Mouse (Mus musculus): ENCODE data around the gene Ptprg. TPM values are rescaled to one million over a fixed set of nuclear protein-coding genes. Genes with fewer than 3 reads are reported as not detected.

The Ptprg gene
- polyA plus RNA-seq, 1 experiment, result 57.2 TPM

DNA sequence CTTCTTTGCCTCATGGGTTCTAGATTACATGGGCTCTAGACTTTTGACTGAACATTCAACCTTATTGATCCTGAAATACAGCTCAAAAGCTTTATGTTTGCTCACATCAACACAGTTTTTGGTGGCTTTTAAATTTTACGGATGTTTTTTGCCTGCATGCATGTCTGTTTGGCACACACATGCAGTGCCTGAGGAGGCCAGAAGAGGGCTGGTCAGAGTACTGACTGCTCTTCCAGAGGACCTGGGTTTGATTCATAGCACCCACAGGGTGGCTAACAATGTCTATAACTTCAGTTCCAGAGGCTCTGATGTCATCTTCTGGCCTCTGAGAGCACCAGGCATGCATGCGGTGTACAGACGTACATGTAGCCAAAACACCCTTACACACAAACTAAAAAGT, 12.0 kb downstream of the Ptprg start:
- DNase-seq (ENCODE audit: low read depth), result no peak

DNA sequence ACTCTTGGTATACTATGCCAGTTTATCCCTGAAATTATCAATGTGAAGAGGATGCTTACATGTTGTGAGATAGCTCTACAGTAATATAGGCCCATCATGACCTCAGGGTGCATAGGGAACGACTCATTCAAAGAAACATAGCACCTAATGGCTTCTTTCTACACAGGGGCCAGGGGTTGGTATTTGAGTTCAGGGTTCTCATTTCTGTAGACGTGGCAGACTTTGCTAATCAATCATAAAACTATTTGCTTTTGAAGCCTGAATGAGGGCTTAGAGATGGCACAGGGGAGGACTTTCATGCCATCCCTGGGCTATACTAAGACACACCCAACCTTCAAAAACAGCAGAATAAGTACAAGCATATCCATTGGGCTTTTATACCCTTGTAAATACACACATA, 16.4 kb downstream of the Ptprg start:
- DNase-seq (ENCODE audit: low read depth), result no peak

DNA sequence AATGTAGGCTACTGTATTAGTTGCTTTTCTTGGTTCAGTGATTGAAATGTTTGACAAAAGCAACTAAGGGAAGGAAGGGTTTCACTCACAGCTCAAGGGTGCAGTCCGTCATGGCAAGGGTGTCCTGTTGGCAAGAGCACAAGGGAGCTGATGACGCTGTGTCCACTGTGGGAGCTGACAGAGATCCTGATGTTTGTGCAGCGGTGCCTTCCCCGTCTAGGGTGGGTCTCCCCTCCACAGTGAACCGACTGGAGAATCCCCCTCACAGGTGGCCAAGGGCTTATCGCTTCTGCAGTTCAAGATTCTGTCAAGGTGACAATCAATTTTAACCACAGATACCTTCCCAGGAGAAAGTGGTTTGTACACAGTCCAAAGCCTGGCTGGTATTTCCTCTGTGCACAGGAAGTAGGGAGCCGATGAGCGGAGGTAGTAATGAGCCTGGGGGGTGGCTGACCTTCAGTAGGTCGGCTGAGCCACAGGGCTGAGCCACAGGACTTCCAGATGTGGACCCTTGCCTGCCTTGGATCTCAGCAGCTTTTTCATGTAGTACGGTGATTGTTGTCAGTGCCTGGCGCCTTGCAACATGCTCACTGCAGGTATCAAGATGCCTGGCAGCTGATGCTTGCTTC, 18.5 kb downstream of the Ptprg start:
- DNase-seq (ENCODE audit: low read depth), result no peak

DNA sequence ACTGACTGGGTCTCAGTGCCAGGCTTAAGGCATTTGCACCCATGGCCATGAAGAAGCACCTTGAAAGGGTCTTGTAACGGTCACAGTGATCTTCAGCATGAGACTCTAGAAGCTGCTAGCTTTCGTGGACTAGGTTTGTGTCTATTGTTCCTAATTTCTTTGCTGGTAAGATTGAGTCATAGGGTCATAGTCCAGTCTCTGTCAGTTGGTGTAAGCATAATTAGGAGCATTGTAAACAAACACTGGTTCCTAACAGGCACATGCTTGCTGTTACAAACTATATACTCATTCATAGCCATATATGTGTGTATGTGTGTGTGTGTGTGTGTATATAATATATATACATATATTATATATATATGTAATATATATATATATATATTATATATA, 19.1 kb downstream of the Ptprg start:
- no peak for DNase-seq (ENCODE audit: low read depth)

DNA sequence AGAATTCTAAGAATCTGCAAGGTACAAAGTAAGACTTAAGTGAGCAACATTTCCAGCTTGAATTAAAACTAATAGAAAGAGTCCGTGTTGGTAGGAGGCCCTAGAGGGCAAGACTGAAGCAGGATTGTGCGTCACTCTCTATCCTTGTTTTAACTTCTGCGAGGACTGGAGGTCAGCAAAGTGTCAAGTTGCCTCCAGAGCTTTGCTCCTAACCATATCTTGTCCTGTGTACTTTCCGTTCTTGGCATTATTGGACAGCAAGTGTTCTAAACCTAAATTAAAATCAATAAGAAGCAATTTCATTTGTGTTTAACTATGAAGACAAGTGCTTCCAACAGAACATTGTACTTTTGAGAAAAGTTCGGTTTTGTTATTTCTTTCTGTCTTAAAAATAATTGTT, 20.4 kb downstream of the Ptprg start:
- DNase-seq (ENCODE audit: low read depth), result no peak

DNA sequence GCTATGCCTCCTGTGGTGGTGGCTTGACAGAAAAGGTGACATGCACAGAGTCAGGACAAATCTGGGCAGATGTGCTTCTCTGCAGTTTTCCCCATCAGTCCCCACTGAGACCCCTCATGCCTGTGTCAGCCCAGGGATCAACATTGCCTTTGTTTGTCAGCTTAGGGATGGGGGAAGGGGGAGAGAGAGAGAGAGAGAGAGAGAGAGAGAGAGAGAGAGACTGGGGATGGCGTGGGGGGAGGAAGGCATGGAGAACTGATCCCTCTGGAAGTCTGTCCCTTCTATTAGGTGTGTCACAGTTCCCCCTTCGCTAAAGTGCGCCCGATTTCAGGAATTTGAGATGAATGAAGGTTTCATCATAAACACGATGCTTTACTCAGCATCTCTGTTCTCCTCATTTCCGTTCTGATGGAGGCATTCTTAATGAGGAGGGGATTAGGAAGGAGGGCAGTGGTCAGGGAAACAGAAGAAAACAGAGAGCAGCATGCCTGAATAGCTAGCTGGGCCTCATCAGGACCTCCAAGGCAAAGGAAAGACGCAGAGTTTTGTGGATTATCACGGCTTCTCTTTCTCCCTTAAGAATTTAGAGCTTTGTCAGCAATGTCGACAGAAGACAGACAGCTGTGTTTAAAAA, 24.1 kb downstream of the Ptprg start:
- no peak for DNase-seq (ENCODE audit: low read depth)

DNA sequence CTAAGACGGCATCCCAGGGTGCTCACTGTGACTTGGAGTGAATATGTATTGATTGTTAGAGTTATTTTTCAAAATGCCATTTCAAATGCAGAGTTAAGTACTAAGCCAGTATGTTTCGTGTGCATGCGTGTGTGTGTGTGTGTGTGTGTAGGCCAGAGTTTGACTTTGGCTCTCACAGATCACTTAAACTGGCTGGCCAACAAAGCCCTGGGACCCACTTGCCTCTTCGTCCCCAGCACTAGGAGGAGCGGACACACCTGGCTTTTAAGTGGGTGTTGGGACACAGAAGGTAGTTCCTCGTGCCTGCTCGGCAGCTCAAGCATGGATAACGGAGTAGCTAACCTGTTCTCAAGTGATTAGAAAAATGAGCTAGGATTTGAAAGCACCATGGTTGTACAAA, 24.6 kb downstream of the Ptprg start:
- DNase-seq (ENCODE audit: low read depth), result no peak

DNA sequence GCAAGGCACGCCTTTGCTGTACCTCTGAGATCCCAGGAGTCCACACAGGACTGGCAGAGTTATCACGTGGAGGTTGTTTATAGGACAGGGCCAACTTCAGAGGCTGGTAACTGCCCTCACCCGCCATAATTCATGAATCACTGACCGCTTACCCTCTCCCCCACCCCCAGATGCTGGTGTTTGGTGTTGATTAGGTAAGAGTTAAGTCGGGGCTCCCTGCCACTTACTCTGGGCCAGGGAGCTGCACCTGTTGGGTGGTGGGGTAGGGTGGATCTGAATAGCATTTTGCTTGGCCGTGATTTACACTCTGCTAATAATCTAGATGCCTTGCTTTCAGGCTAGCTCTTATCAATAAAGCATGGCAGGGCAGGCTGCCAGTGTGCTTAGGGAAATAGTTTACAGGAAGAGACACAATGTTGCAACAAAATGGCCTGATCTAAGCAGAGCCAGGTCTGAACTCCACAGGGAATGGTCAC, 25.2 kb downstream of the Ptprg start:
- DNase-seq (ENCODE audit: low read depth), result no peak

DNA sequence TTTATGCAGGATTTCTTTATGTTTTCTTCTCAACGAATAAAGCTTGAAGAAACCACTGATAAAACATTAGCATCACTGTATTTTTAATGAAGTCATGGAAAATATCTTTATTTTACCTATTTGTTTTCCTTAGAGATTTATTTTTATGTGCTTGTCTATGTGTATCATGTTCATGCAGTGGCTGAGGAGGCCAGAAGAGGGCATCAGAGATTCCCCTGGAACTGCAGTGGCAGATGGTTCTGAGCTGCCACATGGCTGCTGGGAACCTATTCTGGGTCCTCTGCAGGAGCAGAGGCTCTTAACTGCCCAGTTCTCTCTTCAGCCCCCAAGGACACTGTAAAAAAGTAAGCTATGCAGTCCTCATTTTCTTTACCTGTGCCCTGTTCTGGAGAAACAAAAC, 26.6 kb downstream of the Ptprg start:
- DNase-seq (ENCODE audit: low read depth), result no peak

DNA sequence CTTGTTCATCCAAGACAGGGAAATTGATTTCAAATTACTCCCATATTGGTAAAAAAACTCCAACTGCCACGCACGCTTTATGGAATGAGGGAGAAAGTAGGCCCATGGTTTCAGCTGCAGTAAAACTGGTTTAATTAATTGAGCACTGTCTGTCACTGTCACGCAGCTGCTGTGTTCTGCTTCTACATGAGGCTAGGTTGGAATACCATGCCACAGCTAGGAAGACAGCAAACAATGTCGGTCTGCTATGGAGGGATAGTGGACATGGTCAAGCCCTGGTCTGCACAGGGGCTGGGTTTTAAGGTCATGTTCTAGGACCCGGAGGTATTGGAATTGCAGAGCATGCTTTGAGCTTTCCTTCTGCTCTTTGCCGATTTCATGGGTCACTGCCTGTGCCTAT, 30.9 kb downstream of the Ptprg start:
- DNase-seq (ENCODE audit: low read depth), result no peak

DNA sequence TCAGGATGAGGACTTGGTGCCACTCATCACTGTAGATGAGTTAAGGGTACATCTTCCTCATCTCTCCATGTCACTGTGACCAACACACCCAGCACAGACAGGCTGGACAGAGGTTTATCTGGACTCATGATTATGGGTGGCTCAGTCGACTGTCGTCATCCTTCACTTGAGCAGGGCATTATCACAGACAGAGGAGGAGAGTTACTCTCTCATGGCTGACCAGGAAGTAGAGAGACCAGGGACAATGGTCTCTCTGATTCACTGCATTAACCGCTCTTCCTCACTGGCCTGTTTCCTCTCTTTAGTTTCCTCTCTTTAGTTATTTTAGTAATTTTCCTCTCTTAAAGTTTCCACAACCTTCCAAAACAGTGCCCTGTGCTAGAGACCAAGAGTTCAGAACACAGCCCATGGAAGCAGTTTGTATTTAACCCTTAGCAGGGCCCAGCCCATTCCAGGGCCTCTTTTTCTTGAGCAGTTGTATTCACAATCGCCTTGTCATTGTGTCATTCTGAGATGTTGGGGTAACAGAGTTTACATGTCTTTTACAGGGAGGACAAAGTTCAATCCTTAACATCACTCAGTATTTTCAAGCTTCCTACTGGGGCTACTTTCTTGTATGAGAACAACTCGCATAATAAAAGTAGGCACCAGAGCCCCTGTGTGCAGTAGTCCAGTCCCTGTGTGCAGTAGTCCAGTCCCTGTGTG, 31.7 kb downstream of the Ptprg start:
- DNase-seq (ENCODE audit: low read depth), result no peak

DNA sequence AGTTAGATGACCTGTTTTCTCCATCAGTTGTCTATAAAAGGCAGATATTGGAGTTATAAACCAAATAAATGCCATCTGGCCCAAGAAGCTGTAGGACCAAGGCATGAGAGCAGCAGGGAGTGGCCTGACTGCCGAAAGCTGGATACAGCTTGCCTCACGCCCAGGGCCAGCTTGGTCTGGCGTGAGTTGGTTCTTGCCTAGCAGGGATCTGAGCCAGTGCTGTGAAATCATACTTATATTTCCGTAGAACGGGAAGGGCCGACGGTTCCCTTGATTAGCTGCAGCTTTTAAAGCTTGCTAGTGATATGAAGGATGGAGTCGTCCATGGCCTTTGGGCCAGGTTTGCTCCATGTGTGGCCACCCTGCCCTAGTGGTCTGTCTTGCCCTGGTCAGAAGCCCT, 37.1 kb downstream of the Ptprg start:
- no peak for DNase-seq (ENCODE audit: low read depth)

DNA sequence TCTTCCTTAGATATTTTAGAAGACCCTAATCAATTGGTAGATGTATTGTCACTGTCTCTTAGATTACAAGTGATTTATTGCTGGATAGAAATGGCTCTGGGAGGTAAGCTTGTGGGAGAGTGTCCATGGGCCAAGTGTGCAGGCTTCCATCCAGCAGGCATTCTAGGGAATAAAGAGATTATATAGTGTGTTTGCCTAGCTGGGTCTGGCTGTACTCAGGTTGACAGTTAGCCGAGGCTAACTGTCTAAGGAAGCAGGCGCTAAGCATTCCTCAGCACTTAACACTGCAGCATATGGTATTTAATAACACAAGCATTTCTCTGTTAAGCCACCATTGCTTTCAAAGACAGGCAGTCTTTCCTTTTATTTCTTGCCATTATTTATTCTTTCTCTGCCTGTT, 39.3 kb downstream of the Ptprg start:
- DNase-seq (ENCODE audit: low read depth), result no peak

DNA sequence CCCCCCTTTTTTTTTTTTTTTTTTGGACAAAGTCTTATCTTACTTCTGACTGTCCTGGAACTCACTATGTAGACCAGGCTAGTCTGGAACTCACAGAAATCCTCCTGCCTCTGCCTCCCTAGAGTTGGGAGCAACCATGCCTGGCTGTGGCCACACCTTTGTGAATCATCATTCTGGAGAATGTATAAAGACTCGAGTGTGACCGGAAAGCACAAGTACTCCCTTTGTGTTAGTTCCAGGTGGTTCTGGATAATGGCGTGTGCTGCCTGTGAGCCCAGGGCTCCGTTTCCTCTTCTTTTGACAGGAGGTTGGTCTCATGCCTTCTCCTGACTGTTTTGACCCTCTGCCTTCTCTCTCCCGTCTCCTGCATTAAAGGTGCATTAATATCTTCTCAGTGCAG, 41.0 kb downstream of the Ptprg start:
- DNase-seq (ENCODE audit: low read depth), result no peak

DNA sequence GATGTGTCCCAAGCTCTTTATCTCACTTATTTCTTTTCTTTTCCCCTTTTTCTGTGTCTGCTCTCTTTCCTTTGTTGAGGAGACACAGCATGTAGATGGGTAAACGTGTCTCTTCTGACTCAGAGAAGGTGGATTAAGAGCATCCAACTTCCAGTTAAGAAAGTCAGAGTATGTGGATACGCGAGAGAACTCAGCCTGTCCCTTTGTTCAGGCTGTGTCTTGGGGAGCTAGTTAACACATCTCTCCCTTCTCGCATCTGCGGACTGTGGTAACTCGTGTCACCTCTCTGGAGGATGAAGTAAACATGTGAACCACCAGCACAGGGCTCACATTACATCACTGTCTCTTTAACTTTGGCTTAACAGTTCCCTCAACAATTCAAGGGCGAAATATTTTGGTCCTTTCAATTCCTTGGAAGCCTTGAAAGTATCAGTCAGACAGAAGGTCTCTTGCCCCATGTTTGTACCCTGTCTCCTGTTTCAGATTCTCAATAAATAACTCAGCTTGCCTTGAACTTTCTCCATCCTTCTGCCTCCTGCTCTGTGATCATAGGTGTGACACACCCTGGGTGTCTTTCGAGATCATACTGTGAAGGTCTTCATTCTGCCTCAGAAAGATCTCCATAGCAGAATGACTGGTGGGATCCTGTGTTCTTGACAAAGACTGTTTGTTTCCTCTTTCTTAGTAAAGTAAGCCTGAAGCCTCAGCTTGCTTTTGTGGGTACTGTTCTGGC, 51.0 kb downstream of the Ptprg start:
- DNase-seq (ENCODE audit: low read depth), result no peak

DNA sequence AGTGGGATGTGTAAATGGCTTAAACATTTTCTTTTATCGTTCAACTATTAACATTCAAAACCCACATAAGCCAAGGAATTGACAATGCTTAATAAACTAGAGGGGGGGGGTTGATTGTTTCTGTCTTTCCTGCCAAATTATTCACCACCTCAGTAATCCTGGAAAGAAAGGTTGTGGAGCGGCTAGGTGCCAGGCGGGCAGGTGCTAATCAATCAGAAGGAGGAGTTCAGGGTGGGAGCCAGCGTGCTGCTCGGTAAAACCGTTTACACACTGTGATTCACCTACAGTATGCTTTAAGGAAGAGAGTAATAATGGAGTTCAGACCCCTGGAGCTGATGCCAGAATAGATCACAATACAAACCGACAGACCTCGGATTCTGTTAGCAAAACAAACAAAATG, 55.0 kb downstream of the Ptprg start:
- no peak for DNase-seq (ENCODE audit: low read depth)

DNA sequence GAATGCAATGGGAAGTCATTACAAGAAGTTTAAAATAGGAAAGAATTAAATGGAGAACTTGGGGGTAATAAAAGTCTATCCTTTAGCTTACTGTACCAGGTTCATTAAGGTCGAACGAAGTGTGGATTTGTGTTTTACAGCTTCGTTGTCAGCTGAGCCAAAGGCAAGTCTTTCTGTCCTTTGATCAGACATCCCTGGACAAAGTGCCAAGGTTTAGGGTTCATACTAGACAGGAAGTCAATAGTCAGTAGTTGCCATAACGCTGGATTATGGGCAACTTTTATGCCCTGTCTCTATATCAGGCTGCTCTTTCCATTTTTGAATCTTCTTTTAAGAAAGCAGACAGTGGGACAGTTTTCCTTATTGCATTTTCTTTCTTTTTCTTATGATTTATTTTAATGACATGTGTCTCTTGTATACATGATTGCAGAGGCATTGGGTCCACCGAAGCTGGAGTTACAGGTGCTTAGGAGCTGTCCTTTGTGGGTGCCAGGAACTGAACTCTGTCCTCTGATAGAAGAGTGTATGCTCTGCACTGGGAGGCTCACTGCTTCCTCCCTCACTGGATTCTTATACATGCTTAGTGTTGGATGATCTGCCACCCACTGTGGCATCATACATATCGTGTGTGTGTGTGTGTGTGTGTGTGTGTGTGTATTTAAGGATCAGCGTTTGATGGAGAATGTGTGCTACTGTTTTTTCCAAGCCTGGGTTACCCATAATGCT, 56.7 kb downstream of the Ptprg start:
- no peak for DNase-seq (ENCODE audit: low read depth)

DNA sequence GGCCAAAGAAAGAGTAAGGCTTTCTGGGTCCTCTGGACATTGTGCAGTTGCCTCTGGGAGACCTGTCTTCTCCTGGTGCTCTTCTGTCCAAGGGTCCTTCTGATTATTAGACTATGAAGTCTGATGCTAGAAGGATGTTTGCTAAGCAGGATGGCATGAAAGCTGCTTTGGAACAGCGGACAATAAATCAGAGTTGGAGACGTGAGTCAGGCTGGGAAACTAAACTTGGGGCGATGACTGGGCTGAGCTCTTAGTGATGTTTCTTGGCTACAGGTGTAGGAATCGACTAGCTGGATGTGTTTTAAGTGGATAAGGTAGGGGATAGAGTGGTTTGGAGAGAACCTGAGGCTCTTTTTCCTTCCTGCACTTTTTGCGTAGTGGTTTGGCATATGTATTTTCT, 59.1 kb downstream of the Ptprg start:
- DNase-seq (ENCODE audit: low read depth), result no peak

DNA sequence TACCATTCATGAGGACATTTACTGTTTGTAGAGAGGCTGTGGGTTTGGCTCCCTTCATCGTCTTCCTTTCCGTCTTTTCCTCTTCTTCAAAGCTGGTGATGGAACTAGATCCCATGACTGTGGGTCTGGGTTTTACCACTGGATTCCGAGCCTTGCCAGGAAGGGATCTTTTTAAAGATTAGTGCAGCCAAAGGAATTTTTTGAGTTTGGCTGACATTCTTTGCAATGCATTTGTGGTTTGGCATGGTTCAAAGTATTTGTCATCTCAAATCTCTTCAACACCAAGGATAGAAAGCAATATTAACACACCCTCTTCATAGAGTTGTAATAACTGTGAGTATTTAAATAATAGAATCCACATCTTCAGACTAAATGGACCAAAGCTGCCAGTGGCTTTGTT, 59.8 kb downstream of the Ptprg start:
- DNase-seq (ENCODE audit: low read depth), result no peak

DNA sequence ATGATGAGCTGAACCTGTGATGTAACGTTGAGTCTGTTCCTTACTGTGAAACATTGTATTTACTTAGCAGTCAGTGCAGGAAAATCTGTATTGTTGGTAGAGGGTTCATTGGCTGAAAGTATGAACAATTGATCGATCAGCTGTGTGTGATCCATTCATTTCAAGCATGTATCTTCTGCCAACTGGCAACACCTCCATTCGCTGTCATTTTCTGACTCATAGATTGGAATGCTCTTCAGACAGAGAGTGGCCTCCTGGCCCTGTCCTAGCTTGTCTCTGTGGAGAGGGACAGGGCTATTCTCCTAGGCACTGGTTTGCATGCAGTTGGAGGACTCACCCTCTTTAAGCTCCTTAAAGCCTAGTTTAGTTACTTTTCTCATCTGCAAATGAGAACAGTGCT, 62.4 kb downstream of the Ptprg start:
- no peak for DNase-seq (ENCODE audit: low read depth)

DNA sequence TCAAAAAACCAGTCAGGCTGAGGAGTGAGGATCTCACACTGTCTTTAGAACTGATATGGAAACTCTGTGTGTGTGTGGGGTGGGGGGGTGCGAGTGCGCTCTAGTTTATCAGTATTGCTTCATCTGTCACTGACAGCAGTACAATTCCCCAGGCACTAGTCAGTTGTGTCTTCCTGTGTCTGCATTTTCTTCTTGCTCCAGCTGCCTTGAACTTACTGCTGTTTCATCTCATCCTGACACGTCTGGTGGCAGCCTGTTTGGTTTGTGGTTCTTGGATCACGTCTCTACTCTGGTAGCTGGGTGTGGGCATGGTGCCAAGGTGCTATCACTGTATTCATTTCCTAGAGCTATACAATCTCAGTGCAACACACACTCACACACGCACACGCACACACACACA, 64.0 kb downstream of the Ptprg start:
- no peak for DNase-seq (ENCODE audit: low read depth)

DNA sequence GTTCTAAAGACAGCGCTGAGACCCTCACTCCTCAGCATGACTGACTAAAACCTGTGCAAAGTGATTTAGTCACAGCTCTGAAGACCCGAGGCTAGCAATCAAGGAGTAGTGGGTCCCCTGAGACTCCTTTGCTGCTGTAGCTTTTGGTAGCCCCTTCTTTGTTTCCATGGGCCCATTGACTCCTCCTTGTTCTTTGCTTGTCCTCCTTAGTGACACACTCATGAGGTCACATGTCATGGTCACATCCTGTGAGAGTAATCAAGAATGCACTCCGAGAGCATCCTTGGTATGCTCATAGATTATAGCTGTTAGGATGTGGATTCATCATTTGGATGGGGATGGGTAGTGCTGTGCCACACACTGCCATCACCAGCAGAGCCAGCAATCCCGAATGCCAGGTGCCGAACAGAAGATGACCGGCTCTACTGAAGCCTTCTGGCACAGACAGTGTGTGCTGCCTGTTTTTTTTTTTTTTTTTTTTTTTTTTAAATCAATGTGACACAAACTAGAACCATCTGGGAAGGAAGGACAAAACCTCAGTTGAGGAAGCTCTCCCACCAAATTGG, 64.9 kb downstream of the Ptprg start:
- DNase-seq (ENCODE audit: low read depth), result no peak

Measured in gonadal fat pad, adult 2 months (tissue).